Mouse (Mus musculus) frontal cortex, postnatal 10 days (tissue): Measurements from ENCODE around the gene Gm20388.

Experiments
- DNase-seq, 2 experiments: peaks; one replicate each; pipeline ENCODE4 v3.0.0; 2022; ENCODE audit warnings: low spot score in 2 of 2, mixed read lengths in 1 of 2

Gene Gm20388

GRCm38 (mm10) chr8:120383713-120384112, 473.1 kb downstream of the Gm20388 start:
- DNase-seq: no peak

DNA sequence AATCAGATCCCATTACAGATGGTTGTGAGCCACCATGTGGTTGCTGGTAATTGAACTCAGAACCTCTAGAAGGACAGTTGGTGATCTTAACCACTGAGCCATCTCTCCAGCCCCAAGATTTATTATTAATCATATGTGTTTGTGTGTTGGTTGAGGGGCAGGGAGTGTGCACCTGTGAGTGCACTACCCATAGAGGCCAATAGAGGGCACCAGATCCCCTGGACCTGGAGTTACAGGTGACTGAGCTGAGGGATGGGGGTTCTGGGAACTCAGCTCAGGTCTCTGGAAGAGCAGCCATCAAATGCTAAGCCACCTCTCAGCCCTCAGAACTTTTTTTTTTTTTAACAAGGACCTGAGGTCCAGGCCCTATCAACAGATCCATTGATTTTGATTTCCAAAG, 474.1 kb downstream of the Gm20388 start:
- DNase-seq: no peak

GRCm38 (mm10) chr8:120388246-120388645, 477.6 kb downstream of the Gm20388 start:
- no peak for DNase-seq

DNA sequence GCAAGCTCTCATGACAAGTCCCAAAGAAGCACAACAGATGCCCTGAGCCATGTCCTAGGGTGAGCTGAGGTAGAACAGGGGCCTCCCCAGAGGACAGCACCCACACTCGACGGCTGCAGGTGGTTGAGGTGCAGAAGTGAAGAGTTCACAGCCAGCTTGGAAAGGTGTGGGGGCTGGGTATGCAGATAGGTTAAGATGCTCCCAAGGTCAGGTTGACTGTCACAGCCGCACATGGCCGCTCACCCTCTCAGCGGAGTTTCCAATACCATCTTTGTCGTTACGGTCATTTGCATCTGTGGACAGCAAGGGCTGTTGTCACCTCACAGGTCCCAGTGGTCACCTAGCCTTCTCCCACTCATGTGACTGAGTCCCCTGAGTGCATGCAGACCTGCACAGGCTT, 480.0 kb downstream of the Gm20388 start:
- no peak for DNase-seq

GRCm38 (mm10) chr8:120391856-120392255, 481.2 kb downstream of the Gm20388 start:
- DNase-seq: no peak

DNA sequence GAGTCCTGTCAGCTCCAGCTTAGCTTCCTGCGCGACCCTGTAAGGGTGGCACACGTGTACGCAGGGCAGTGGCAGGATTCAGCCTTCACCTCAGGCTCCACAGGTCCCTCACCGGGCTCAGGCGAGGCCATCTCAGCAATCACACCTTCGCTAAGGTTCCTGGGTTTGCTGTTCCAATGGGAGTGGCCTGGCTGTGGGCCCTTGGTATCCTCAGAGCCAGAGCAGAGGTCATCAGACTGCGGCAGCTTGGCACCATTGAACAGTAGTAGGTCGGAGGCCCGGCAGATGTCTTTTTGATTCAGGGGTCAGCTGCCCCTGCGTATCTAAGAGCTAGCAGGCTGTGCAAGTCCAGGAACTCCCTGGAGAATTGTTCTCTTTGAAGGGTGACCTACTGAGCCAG, 482.4 kb downstream of the Gm20388 start:
- DNase-seq: no peak

DNA sequence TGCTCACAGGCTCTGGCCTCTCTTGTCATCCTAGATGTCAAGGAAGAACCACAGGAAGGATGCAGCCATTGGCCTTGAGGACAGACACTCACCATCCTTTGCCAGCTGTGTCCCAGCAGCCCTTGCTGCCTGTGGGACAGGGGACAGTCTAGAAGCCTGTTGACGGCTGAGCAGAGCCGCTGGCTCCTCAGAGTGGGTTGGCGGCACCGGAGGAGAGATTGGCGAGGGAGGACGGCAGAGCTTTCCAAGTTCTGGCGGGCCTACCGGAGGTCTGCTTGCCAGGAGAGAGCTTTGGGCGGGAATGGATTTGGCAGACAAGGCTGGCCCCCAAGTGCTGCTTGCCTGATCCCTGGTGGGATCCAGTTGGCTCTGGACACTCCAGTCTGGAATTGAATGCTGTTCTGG, 483.2 kb downstream of the Gm20388 start:
- peak in 1 of 2 experiments; percentile 49 for DNase-seq

DNA sequence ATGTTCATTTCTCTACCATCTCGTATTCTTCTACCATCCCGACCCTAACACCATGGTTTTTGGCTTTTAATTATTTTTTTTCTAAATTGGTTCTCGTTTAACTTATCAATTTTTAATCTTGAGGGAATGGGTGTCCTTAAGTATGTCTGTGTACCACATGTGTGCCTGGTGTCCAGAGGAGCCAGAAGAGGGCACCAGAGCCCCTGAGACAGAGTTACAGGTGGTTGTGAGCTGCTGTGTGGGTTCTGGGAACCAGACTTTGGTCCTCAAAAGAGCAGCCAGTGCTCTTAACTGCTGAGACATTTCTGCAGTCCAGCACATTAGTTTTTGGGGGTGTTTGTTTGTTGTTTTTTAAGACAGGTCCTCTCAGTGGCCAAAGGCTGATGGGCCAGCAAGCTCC, 485.3 kb downstream of the Gm20388 start:
- DNase-seq: no peak

DNA sequence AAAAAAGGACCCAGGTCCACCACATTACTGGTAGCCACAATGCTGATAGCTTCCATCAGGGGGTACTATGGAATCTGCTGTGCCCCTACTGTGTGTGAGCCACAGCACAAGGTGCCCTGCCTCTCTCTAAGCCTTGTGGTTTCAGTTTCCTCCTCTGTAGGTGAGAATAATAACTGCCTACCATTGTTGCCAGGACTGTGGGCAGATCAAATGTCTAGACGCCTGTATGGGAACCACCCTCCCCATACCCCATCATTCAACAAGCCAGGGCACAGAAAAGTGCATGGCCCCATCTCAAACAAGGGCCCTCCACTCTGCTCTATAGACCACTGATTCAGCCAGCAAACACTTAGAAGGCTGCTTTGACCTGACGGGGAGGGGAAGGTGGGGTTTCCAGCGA, 486.1 kb downstream of the Gm20388 start:
- DNase-seq: no peak

GRCm38 (mm10) chr8:120397444-120398411, 487.1 kb downstream of the Gm20388 start:
- no peak for DNase-seq

GRCm38 (mm10) chr8:120399212-120399934, 488.7 kb downstream of the Gm20388 start:
- DNase-seq: no peak

DNA sequence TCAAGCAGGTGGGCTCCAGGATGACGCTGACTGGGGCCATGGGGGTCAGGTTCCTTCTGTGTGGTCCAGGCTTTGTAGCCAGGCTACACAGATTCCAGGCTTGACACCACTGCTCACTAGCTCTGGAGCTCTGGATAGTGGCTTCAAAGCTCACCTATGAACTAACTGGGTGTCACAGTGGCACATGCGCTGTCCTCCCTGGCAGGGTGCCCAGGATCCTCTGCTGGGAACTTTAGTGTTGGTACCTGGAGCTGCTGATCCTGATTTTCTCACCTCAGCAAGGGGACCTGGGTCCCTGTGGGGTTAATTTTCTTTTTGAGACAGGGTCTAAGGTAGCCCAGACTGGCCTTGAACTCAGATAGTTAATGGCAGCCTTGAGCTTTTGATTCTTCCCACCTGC, 490.6 kb downstream of the Gm20388 start:
- DNase-seq: no peak

GRCm38 (mm10) chr8:120401712-120402111, 491.1 kb downstream of the Gm20388 start:
- no peak for DNase-seq

DNA sequence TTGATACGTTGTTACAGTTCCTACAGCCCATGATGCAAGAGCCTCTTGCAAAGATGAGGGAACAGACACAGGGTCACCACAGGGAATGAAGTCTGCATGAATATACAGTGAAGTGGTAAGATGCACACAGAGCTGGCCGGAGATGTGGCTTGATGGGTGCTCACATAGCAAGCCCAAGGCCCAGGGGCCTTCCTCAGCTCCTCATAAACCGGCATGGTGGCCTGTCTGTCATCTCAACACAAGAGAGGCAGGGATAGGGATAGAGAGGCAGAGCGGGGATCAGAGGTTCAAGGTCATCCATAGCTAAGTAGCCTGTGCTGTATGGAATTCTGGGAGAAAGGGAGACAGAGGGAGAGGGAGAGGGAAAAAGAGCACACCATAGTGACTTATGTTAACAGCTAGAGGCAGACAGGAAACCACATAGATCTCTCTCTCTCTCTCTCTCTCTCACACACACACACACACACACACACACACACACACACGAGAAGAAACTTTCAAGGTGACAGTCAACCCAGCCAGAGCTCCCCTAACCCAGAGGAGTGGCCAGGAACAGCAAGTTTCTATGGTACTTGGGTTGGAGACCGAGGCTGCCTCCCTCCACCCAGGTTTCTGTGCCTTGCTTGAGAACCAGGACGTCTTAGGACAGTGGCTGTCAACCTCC, 493.1 kb downstream of the Gm20388 start:
- no peak for DNase-seq

DNA sequence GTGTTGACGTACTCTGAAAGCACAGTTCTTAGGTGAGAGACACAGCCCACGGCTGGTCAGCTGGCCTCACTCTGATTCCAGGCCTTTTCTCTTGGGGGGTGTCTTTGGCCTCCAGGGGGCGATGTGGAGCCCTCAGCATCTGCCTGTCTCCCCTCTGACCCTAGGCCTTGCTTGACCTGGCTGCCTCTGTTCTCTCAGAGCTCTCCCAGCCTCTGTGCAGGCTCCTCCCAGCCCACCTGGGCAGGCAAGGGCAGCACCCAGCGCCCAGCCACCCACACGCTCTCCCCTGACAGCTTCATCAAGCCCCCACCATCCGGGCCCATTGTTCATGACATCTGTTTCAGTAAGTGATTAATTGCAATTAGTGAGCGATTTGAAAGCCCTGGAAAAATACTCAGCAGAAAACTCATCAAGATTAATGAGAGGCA, 494.0 kb downstream of the Gm20388 start:
- DNase-seq: no peak

DNA sequence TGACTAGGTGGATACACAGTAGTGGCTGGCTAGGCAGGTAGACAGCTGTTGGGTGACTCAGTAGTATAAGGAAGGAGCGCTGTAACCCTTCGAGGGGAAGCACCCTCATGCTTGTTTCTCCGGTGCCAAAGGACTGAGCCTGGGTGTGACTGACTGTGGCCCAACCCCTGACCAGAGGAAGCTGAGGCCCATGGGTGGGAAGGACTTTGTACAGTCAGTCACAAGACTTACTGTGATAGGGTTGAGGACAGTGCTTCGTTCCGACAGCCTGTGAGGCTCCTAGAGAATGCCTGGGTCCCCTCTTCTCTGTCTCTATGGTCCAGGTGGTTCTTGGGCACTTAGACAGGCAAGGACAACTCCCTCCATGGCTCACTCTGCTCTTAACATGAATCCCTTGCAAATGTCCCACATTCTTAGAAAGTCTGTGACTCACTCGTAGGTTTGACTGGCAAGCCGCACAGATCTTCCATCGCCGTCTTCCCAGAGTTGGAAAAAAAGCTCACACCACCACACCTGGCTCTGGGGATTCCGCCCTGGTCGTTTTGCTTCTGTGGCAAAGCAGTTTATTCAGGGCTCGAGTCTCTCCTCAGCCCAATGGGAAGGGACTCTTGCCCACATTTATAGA, 495.5 kb downstream of the Gm20388 start:
- no peak for DNase-seq

DNA sequence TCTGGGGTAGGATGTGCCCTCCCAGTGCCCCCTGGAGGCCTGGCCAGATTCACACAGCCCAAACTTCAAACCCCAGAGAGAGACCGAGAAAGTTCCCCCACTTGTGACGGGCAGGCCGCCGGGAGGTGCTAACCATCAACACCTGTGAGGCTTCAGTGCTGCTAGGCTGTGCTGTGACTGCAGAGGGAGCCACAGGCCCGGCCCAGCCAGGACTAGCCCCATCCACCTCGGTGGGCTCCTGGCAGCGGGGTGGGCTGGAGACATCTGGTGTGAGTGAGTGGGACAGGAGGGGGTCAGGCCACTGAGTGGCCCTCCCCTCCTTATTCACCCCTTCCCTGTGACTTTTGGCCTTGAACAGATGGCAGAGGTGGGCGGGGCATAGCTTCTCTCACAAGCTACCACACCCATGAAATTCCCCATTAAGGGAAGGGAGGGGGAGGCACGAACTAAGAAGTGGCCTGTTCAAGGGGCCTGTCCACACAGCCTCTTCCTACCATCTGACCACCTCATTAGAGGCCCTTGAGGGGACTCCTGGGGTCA, 497.1 kb downstream of the Gm20388 start:
- no peak for DNase-seq

- no peak for DNase-seq
Observed at GRCm38 (mm10) chr8:120408241-120409215, 497.9 kb downstream of the Gm20388 start.

GRCm38 (mm10) chr8:120409371-120410013, 498.9 kb downstream of the Gm20388 start:
- no peak for DNase-seq

GRCm38 (mm10) chr8:120411059-120411458, 500.4 kb downstream of the Gm20388 start:
- DNase-seq: no peak
